Mouse (Mus musculus) heart, embryonic 12.5 days (tissue): Measurements from ENCODE around the gene Znrf3. TPM values are rescaled to one million over a fixed set of nuclear protein-coding genes. Genes with fewer than 3 reads are reported as not detected.

ENCODE experiments used
- ATAC-seq: fragments of 200-750 bp; cut with Nextera tagmentation; 2 replicates; pipeline ENCODE4 v1.8.0; 2017; ENCODE audit warnings: moderate TSS enrichment, moderate library complexity; ENCODE audit not compliant: insufficient number of reproducible peaks, low FRiP score
- H3K27ac ChIP-seq: fragments of 300-500 bp; sonication (generic); 2 replicates; pipeline ENCODE4 v1.5.1; 2016; ENCODE audit warnings: mild to moderate bottlenecking, moderate library complexity; ENCODE audit not compliant: poor library complexity, severe bottlenecking
- H3K27me3 ChIP-seq: fragments of 300-500 bp; sonication (generic); replicated peaks from 2 replicates; pipeline ENCODE4 v1.6.1; 2016; ENCODE audit warnings: mild to moderate bottlenecking, moderate library complexity
- H3K36me3 ChIP-seq: fragments of 300-500 bp; sonication (generic); 2 replicates; pipeline ENCODE4 v1.6.1; 2016; ENCODE audit warnings: mild to moderate bottlenecking, moderate library complexity
- H3K4me1 ChIP-seq: fragments of 300-500 bp; sonication (generic); replicated peaks from 2 replicates; pipeline ENCODE4 v1.6.1; 2016; ENCODE audit warnings: mild to moderate bottlenecking
- H3K4me2 ChIP-seq: fragments of 300-500 bp; sonication (generic); 2 replicates; pipeline ENCODE4 v1.6.1; 2016; ENCODE audit warnings: mild to moderate bottlenecking, moderate library complexity
- H3K4me3 ChIP-seq: fragments of 300-500 bp; sonication (generic); 2 replicates; pipeline ENCODE4 v1.5.1; 2016; ENCODE audit warnings: mild to moderate bottlenecking
- H3K9ac ChIP-seq: fragments of 300-500 bp; sonication (generic); 2 replicates; pipeline ENCODE4 v1.6.1; 2016; ENCODE audit warnings: mild to moderate bottlenecking, moderate library complexity
- H3K9me3 ChIP-seq: fragments of 300-500 bp; sonication (generic); replicated peaks from 2 replicates; pipeline ENCODE4 v1.6.1; 2016; ENCODE audit warnings: mild to moderate bottlenecking, moderate library complexity
- WGBS: fragments of 180-500 bp; shearing (Covaris S2); methylation state at CpG from one replicate; pipeline ENCODE4 v1.1.7; 2016; 5-methylcytosine and 5-hydroxymethylcytosine counted together
- polyA plus RNA-seq: library from polyadenylated mRNA; unstranded; fragments of >200 nt; fragmentation: Nextera tagmentation; extraction: Ambion mirVana; gene quantifications from 2 replicates; pipeline ENCODE4 v1.2.1, GENCODE M21; 2016

The Znrf3 gene
- polyA plus RNA-seq, 1 experiment from 2014 or later, result 7.6 TPM

GRCm38 (mm10) chr11:5442590-5443021 lies 2.0 kb downstream of the Znrf3 start:
- H3K9ac ChIP-seq, result peak overlapping the region; percentile 93; the same call in 1 of the 2 replicates
- H3K36me3 ChIP-seq, result no peaks in the 10 kb centered on the region
- no peak overlapping the region for H3K27ac ChIP-seq
- no peak for ATAC-seq
- WGBS, result 22% methylated on average over 3 of the region's 3 CpGs
- H3K27me3 ChIP-seq, result peaks cover under 1% of the 10 kb centered on the region; the same call in 1 of the 2 replicates
- peak overlapping the region; percentile 89 for H3K4me2 ChIP-seq
- peak overlapping the region; percentile 88 for H3K4me3 ChIP-seq
- H3K4me1 ChIP-seq, result peaks cover 34% of the 10 kb centered on the region
- no peaks in the 10 kb centered on the region for H3K9me3 ChIP-seq

- Histone ChIP-seq H3K9me3 (no peaks in the 10 kb centered on the region), H3K9ac (peak overlapping the region; percentile 20; the same call in 1 of the 2 replicates), H3K27me3 (no peaks in the 10 kb centered on the region), H3K4me2 (no peak overlapping the region), H3K4me1 (peaks cover 54% of the 10 kb centered on the region), H3K27ac (peak overlapping the region; percentile 59), H3K36me3 (no peaks in the 10 kb centered on the region), H3K4me3 (no peak overlapping the region)
- WGBS, result 43% methylated on average over 2 of the region's 2 CpGs
- no peak for ATAC-seq
These were observed 7.0 kb downstream of the Znrf3 start for GRCm38 (mm10) chr11:5437646-5438045.

- Histone ChIP-seq H3K4me2 (no peak overlapping the region), H3K9me3 (no peaks in the 10 kb centered on the region), H3K4me1 (peaks cover 51% of the 10 kb centered on the region), H3K27me3 (no peaks in the 10 kb centered on the region), H3K4me3 (no peak overlapping the region), H3K9ac (no peak overlapping the region), H3K27ac (no peak overlapping the region), H3K36me3 (no peaks in the 10 kb centered on the region)
- ATAC-seq, result no peak
These were observed 7.7 kb downstream of the Znrf3 start for GRCm38 (mm10) chr11:5436988-5437387.

GRCm38 (mm10) chr11:5435493-5435892 lies 9.2 kb downstream of the Znrf3 start:
- H3K4me1 ChIP-seq, result peaks cover 58% of the 10 kb centered on the region
- no peaks in the 10 kb centered on the region for H3K9me3 ChIP-seq
- H3K27ac ChIP-seq, result no peak overlapping the region
- no peak overlapping the region for H3K9ac ChIP-seq
- H3K4me2 ChIP-seq, result no peak overlapping the region
- WGBS, result 73% methylated on average over 1 of the region's 1 CpGs
- no peaks in the 10 kb centered on the region for H3K36me3 ChIP-seq
- H3K4me3 ChIP-seq, result no peak overlapping the region
- H3K27me3 ChIP-seq, result no peaks in the 10 kb centered on the region
- ATAC-seq, result no peak

GRCm38 (mm10) chr11:5432330-5432729 lies 12.3 kb downstream of the Znrf3 start:
- Histone ChIP-seq H3K4me2 (no peak overlapping the region), H3K4me1 (peaks cover 59% of the 10 kb centered on the region), H3K27ac (no peak overlapping the region), H3K9me3 (no peaks in the 10 kb centered on the region), H3K36me3 (no peaks in the 10 kb centered on the region), H3K27me3 (no peaks in the 10 kb centered on the region), H3K9ac (no peak overlapping the region), H3K4me3 (no peak overlapping the region)
- WGBS, result 92% methylated on average over 2 of the region's 2 CpGs
- ATAC-seq, result no peak

GRCm38 (mm10) chr11:5430863-5431262 lies 13.8 kb downstream of the Znrf3 start:
- Histone ChIP-seq H3K4me3 (no peak overlapping the region), H3K27me3 (no peaks in the 10 kb centered on the region), H3K4me1 (peaks cover 61% of the 10 kb centered on the region), H3K36me3 (no peaks in the 10 kb centered on the region), H3K27ac (no peak overlapping the region), H3K9ac (no peak overlapping the region), H3K4me2 (no peak overlapping the region), H3K9me3 (no peaks in the 10 kb centered on the region)
- 47% methylated on average over 1 of the region's 1 CpGs for WGBS
- no peak for ATAC-seq

GRCm38 (mm10) chr11:5429396-5430190 lies 15.1 kb downstream of the Znrf3 start:
- Histone ChIP-seq H3K4me1 (peaks cover 61% of the 10 kb centered on the region), H3K27ac (no peak overlapping the region), H3K36me3 (no peaks in the 10 kb centered on the region), H3K4me3 (no peak overlapping the region), H3K27me3 (no peaks in the 10 kb centered on the region), H3K9ac (no peak overlapping the region), H3K4me2 (no peak overlapping the region), H3K9me3 (no peaks in the 10 kb centered on the region)
- WGBS, result 77% methylated on average over 4 of the region's 4 CpGs
- no peak for ATAC-seq

GRCm38 (mm10) chr11:5427251-5427650 lies 17.4 kb downstream of the Znrf3 start:
- H3K4me2 ChIP-seq, result no peak overlapping the region
- no peak for ATAC-seq
- WGBS, result 82% methylated on average over 3 of the region's 3 CpGs

GRCm38 (mm10) chr11:5426317-5426716 lies 18.3 kb downstream of the Znrf3 start:
- Histone ChIP-seq H3K27ac (no peak overlapping the region), H3K4me2 (no peak overlapping the region), H3K4me1 (peaks cover 72% of the 10 kb centered on the region), H3K9me3 (no peaks in the 10 kb centered on the region), H3K4me3 (no peak overlapping the region), H3K36me3 (no peaks in the 10 kb centered on the region), H3K9ac (no peak overlapping the region), H3K27me3 (no peaks in the 10 kb centered on the region)
- no peak for ATAC-seq
- 89% methylated on average over 2 of the region's 2 CpGs for WGBS

More at GRCm38 (mm10) chr11:5427251-5427650, 17.4 kb downstream of the Znrf3 start:
- Histone ChIP-seq H3K4me1 (peaks cover 69% of the 10 kb centered on the region), H3K27me3 (no peaks in the 10 kb centered on the region), H3K27ac (no peak overlapping the region), H3K9ac (no peak overlapping the region), H3K36me3 (no peaks in the 10 kb centered on the region), H3K4me3 (no peak overlapping the region), H3K9me3 (no peaks in the 10 kb centered on the region)

GRCm38 (mm10) chr11:5425106-5425505 lies 19.5 kb downstream of the Znrf3 start:
- Histone ChIP-seq H3K9ac (no peak overlapping the region), H3K4me3 (no peak overlapping the region), H3K36me3 (no peaks in the 10 kb centered on the region), H3K9me3 (no peaks in the 10 kb centered on the region), H3K27me3 (no peaks in the 10 kb centered on the region), H3K4me1 (peaks cover 61% of the 10 kb centered on the region), H3K27ac (no peak overlapping the region), H3K4me2 (no peak overlapping the region)
- no peak for ATAC-seq
- WGBS, result 10% methylated on average over 2 of the region's 2 CpGs

- Histone ChIP-seq H3K4me2 (no peak overlapping the region), H3K27me3 (no peaks in the 10 kb centered on the region), H3K9ac (no peak overlapping the region), H3K9me3 (no peaks in the 10 kb centered on the region), H3K4me3 (no peak overlapping the region), H3K27ac (no peak overlapping the region), H3K4me1 (peaks cover 52% of the 10 kb centered on the region), H3K36me3 (no peaks in the 10 kb centered on the region)
- no peak for ATAC-seq
- 65% methylated on average over 4 of the region's 4 CpGs for WGBS
These were observed 20.5 kb downstream of the Znrf3 start for GRCm38 (mm10) chr11:5424185-5424584.

GRCm38 (mm10) chr11:5423000-5423399 lies 21.6 kb downstream of the Znrf3 start:
- Histone ChIP-seq H3K4me2 (no peak overlapping the region), H3K36me3 (no peaks in the 10 kb centered on the region), H3K9ac (no peak overlapping the region), H3K4me3 (no peak overlapping the region), H3K4me1 (peaks cover 44% of the 10 kb centered on the region), H3K27me3 (no peaks in the 10 kb centered on the region), H3K9me3 (no peaks in the 10 kb centered on the region), H3K27ac (no peak overlapping the region)
- no peak for ATAC-seq
